Mouse (Mus musculus): ENCODE data around the gene Cnr2.

Gene Cnr2

DNA sequence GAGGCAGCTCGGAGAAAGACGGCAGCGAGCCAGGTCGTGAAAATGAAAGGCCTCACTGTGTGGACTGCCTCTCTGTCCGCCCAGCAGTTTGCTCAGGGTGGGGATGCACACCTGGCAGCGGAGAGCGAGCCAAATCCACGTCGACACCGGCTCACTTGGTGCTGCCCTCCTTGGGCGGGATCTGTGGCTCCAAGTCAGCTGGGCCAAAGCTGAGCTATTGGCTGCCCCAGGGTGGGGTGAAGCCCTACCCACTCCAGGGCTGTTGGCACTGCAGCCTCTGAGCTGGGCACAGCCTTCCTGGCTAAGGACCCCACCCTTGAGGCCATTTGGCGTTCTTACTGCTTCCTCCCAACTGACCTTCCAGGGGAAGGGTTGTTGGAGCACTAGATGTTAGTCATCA, 69.2 kb downstream of the Cnr2 start:
- DNase-seq (ENCODE audit: low spot score in 2 of 2): peak in 1 of 2 experiments; percentile 50

DNA sequence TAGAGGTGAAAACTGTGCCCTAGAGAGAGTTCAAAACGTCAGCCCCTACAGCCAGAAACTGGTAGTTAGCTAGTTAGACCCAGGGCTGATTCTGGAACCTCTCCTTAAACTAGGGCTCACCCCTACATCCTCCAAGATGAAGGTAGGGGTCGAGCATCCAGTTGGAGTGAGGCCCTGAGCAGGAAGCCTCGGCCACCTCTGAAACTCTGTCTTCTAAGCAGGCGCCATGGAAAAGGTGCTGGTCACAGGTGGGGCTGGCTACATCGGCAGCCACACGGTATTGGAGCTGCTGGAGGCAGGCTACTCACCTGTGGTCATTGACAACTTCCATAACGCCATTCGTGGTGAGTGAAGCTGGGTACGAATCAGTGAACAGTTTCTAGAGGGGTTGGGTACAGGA, 69.9 kb downstream of the Cnr2 start:
- no peak for DNase-seq (ENCODE audit: low spot score in 2 of 2)

GRCm38 (mm10) chr4:135966283-135966682, 71.1 kb downstream of the Cnr2 start:
- no peak for DNase-seq (ENCODE audit: low spot score in 2 of 2)

DNA sequence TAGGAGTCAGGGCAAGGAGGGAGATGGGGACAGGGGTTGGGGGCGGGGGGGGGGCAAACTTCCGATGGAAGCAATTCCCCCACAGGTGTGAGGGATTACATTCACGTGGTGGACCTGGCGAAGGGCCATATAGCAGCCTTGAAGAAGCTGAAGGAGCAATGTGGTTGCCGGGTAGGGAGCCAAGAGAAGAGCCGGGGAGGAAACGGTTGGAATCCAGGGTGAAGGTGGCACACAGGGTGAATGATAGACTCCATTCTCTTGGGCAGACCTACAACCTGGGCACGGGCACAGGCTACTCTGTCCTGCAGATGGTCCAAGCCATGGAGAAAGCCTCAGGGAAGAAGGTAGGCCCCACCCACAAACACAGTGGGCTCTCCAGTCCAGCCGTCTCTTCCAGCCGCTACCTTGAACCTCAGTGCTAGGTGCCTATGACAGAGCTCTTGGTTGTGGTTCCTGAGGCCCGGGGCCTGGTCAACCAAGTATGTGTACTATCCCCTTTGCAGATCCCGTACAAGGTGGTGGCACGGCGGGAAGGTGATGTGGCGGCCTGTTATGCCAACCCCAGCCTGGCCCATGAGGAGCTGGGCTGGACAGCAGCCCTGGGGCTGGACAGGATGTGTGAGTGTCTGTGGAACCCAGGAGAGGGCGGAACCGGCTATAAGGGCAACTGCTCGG, 72.0 kb downstream of the Cnr2 start:
- no peak for DNase-seq (ENCODE audit: low spot score in 2 of 2)

- DNase-seq (ENCODE audit: low spot score in 2 of 2): no peak
These were observed 73.2 kb downstream of the Cnr2 start for GRCm38 (mm10) chr4:135968271-135968869.

- no peak for DNase-seq (ENCODE audit: low spot score in 2 of 2)
These were observed 74.0 kb downstream of the Cnr2 start for GRCm38 (mm10) chr4:135969070-135969750.

All from frontal cortex, postnatal 25 days (tissue).